Mouse (Mus musculus) activated CD4-positive, CD25-positive, alpha-beta regulatory T cell, adult 4 months (primary cell): ENCODE measurements around the gene Serpine1. TPM values are rescaled to one million over a fixed set of nuclear protein-coding genes. Genes with fewer than 3 reads are reported as not detected.

Source experiments
- ATAC-seq: one replicate; pipeline ENCODE4 v1.8.0; 2017
- polyA plus RNA-seq, 2 experiments: library from polyadenylated mRNA; unstranded; fragments of 100-300 nt; shearing (Covaris generic); gene quantifications; one replicate each; pipeline ENCODE4 v1.2.1; 2017

Serpine1 gene
- polyA plus RNA-seq, 2 experiments from 2014 or later, result not detected

DNA sequence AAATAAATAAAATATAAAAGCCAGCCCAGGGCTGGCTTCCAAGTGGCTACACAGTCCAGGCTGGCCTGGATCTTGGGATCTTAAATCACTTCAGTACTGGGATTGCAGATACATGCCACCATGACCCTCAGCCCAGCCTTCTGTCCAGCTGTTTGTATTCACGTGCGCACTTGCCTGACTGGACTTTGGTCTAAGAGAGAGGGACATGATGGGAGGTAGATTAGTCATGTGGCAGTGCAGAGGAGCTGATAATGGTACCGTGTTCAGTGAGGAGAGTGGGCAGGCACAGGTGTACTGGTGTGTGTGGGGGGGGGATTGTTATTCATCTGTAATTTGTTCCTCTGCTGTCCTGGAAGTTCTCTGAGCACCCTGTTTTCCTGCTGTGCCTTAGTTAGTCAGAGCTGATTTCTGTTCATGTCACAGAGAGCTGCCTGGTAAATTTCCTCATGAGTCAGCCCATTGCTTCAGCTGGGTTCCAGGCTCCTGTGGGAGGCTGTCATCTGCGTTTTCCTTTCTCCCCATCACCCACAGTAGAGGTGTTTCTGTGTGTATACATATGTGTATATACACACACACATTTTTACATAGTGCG lies 20.1 kb downstream of the Serpine1 start:
- no peak for ATAC-seq

DNA sequence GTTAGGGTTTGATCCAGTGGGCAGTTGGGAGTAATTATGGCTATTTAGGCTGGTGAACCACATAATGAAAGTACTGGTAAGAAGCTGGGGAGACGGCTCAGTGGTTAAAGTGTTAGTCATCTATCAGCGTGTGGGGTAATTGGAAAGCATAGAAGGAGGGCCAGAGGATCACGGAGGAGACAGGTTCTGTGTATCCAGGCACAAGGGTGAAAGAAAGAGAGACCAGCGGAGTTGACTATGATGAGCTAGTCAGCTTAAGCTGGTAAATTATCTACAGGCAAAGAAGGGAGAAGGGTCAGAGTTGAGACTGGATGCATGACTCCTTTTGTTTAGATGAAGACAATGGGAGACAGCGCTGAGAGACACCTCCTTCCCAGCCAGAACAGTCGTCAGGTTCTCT lies 20.9 kb downstream of the Serpine1 start:
- no peak for ATAC-seq

DNA sequence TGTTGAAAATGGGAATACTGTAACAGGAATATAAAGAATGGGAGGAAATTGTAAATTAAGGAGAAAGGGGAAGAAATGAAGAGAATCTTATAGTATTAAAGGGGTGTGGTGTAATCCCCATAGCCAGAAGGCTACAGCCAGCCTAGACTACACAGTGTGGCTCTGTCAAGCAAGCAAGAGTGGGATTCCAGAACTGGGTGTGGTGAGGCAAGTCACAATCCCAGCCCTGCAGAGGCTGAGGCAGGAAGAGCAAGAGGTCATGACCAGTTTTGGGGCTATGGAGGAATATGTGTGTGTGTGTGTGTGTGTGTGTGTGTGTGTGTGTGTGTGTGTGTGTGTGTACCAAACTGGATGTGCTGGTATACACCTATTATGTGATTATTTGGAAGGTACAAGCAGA lies 25.1 kb downstream of the Serpine1 start:
- no peak for ATAC-seq

DNA sequence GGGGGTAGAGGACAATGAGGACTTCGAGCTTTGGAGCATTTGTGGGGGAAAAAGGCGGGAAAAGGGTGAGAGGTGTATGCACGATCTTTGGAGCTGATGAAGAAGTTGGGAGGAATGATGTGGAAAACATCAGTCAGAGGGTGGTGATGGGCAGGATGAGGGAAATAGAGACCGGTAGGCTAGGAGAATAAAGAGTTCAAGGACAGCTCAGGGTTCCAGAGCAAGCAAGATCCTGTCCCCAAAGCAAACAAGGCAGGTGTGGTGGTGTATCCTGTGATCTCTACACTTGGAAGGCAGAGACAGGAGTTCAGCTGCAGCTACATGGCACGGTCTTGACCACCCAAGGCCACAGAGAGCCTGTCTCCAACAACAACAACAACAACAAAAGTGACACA lies 25.7 kb downstream of the Serpine1 start:
- ATAC-seq, result peak; percentile 22

DNA sequence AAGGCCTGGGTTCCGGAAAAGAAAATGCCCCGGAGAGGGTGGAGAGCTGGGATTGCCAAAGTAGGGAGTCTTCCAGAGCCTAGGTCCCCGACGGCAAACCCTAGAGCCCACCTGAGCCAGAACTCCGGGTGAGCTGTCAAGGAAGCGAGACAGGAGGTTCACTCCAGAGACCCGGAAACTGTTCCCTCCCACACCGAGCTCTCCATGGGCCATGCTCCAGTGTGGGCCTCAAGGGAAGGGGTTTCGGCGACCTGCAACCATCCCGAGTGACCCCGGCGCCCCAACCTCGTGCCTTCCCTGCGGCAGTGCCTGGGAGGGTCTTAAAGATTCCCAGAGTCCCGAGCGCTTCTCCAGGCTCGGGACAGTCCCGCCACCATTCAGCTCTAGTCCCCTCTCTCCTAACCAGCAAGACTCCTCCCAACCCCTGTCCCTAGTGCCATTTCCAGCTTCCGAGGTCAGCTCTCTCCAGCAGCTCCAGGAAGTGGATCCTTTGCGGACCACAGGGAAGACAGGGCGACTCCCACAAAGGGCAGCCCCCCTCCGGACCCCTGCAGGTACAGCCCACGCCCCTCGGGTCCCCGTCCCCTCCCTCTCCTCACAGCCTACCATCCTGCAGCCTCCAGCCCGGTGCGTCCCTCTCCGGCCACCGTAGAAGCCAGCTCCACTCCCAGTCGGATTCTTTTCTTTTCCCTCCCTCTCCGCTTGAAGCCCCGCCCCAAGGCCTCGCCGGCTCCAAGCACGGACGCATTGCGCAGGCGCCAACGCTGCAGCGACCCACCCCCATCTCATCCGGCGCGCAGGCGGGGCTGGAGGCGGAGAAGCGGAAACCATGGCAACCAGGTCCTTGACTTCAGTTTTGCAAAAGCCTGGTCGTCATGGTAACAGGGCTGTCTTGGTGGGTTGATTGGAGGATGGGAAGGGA lies 26.4 kb downstream of the Serpine1 start, which contains the start of gene Ap1s1:
Ap1s1 (minus strand) TSS at position 734 of the 922 bp plus-strand sequence.
- ATAC-seq, result peak; percentile 89

DNA sequence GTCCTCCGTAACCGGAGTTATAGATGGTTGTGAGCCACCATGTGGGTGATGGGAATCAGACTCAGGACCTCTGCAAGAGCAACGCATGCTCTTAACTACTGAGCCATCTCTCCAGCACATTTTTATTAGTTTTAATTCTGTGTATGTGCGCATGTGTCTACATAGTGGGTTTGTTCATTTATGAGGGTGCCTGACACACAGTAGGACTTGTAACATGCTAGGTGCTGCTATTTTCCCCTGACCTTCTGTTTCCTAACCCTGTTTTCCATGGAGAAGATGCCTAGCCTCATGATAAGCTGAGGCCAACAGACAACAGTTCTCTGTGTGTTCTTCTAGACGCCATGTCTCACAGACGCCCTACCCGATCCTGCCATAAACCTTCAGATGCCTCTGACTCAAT lies 28.1 kb downstream of the Serpine1 start:
- no peak for ATAC-seq

DNA sequence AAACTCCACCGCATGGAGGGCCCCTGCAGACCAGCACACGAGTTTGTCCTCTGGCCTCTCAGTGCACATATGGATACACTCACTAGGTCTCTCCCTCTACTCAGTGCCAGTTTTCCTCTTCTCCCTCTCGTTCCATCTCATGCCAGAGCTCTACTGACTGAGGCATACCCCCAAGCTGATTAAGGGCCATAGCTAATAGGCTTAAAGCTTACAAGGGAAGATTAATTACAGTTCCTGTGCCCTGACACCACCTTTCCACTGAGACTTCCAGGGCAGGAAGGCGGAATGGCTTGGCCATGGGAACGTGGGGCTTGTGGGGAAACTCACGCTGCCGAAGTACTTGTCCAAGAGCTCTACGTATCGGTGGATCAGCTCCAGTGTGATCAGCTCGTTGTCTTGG lies 30.6 kb downstream of the Serpine1 start:
- ATAC-seq, result no peak

DNA sequence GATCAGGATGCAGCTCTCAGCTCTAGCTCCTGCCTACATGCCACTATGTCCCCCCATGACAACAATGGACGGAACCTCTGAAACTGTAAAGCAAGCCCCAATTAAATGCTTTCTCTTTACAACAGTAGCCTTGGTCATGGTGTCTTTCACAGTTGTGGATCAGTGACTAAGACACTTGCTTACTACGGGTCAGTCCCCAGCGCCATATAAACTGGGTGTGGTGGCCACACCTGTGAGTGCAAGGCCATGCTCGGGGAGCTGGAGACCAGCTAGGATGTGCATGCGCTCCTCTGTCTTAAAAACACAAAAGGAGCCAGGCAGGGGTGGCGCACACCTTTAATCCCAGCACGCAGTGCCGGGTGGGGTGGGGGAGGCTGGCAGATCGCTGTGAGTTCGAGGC lies 32.6 kb downstream of the Serpine1 start:
- no peak for ATAC-seq

DNA sequence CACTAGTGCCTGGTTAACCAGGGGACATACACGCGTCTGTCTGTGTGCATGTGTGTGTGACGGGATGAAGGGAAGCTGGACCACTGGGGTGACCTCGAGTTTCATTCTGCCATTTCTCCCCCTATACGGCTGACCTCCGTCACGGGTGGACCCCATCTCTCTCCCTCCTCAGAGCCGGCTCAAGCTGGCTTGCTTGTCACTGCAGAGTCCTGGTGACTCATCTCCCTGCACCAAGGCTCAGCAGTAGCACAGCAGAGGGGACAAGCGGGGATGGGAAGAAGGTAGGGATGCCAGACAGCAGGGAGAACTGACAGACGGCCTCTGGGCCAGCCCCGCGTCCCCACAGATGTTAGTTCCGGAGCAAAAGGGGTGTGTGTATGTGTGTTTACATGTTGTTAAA lies 35.9 kb downstream of the Serpine1 start:
- no peak for ATAC-seq

DNA sequence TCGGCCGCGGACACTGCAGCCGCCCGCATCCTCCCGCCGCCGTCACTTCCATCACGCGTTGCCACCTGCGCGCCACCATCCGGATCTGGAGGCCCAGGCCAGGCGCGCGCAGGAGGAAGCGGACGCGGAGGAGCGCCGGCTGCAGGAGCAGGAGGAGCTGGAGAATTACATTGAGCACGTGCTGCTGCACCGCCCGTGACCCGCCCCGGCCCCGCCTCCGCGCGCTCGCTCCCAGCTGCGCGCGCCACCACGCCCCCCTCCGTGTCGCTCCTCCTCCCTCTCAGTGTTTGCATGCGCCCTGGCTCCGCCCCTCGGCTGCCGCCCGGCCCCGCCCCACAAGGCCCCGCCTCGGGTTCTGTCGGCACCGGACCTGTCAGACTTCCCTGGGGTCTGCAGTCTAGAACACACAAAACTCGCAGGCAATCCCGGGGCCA lies 39.4 kb downstream of the Serpine1 start:
- ATAC-seq, result peak; percentile 70

DNA sequence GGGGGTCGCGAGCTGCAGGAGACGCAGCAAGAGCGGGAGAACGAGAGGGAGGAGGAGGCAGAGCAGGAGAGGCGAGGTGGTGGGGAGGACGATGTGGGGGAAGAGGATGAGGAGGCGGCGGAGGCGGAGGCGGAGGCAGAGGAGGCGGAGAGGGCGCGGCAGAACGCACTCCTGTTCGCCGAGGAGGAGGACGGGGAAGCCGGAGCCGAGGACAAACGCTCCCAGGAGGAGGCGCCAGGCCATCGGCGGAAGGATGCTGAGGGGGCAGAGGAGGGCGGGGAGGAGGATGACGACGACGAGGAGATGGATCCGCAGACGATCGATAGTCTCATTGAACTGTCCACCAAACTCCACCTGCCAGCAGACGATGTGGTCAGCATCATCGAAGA lies 40.0 kb downstream of the Serpine1 start:
- ATAC-seq, result no peak

DNA sequence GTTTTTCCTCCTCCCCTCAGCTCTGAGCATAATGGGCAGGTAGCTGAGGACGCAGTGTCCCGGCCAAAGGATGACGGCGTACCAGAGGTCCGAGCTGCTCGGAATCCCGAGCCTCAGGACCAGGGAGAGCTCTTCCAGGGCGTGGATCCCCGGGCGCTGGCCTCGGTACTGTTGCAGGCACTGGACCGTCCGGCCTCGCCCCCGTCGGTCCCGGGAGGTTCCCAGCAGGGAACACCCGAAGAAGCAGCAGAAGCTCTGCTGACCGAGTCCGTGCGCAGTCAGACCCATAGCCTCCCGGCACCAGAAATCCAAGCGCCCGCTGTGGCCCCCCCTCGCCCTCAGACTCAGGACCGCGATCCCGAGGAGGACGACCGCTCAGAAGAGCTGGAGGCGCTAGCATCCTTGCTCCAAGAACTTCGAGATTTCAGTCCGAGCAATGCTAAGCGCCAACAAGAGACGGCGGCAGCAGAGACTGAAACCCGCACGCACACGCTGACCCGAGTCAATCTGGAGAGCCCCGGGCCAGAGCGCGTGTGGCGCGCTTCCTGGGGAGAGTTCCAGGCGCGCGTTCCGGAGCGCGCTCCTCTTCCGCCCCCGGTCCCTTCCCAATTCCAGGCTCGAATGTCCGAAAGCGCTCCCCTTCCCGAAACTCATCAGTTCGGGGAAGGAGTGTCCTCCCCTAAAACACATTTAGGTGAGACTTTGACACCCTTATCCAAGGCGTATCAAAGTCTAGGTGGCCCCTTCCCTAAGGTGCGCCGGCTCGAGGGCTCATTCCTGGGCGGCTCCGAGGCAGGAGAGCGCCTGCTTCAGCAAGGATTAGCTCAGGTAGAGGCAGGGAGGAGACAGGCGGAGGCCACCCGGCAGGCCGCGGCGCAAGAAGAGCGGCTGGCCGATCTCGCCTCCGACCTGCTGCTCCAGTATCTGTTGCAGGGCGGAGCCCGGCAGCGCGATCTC lies 40.7 kb downstream of the Serpine1 start:
- ATAC-seq, result no peak

DNA sequence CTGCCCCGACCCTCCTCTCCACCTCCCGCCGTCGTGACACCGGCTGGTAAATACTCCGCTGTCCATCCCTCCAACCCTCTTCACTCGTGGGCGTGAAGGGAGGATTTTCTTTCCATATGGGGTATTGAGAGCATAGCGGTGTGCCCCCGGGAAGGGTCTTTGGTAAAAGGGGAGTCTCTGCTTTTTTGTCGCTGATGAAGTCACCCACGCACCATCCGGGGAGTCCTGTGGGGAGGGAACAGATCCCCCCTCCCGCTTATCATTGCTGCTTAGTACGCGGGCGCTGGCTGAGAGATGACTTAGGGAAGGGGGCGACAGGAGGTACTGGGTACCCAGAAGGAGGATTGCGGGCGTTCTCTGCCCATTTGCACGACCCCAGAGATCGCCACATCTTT lies 41.7 kb downstream of the Serpine1 start:
- ATAC-seq, result no peak

DNA sequence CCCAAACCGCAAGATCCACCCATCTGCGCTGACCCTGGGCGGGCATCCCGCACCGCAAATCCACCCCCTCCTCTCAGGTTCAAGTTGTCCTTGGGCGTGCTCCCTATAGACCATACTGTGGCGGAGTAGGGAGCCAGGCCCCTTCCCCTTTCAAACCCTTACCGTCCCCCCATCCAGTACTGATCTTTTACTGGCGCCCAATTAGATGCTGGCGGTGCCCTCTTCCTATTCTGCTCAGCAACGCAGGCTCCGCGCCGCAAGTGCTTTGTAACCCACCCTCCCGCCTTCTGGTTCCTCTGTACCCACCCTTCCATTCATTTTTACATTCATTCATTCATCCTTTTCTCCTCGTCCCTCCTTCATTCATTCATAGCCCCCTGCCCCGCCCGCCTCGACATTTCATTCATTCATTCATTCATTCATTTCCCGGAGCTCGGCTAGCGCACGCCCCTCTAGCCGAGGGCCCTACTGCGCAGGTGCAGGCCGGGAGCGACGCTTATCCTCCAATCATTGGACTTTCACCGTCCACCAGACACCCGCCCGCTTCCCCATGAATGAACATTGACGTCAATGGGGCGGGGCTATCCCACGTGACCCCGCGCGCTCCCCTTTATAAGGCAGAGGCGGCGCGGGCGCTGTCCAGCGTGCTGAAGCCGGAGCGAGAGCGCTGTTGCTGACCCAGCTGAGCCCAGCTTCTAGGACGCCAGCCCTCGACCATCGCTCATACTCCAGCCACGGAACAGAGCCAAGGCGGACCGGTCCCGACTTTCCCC lies 42.2 kb downstream of the Serpine1 start:
- ATAC-seq, result peak; percentile 67

DNA sequence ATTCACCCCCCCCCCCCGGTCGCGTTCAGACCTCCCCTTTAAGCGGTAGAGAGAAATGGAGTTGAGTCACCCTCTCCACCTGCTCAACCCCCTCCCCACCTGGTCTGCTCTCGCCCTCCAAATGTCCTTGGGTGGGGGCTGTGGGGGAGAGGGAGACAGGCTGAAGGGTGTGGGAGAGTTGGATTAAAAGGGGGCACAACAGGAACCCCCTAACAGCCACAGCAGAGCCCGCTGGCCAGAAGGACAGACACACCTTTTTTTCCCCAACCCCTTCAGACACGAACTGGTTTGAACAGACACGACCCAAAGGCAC lies 42.8 kb downstream of the Serpine1 start:
- ATAC-seq, result no peak

DNA sequence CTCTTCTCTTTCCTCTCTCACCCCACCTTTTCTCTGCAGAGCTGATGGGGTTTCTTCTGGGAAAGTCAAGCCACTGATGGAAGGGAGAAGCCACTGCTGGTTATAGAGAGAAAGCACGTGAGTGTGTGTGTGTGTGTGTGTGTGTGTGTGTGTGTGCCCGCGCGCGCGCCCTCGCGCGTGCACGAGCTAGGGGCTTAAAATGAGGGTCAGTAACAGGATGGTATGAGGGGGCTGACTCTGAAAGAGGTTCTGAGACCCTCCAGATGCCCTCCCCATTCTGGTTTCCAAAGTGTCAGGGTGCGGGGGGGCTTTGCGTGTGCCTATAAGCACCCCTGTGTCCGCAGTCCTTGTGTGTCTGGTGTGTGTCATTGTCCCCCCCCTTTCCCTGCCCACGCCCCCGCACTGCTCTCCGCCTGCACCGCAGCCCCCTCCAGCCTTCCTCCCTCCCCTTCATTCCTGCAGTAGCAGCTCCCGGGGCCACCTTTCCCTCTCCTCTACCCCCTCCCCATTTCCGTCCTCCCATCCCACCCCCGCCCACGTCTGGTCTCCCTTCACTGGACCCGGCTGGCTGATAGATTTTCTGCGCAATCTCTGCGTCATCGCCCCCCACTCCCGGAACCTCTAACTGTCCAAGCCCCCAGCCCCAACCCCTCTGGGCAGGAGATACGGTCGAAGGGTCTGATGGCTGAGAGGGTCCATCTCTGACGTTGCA lies 43.4 kb downstream of the Serpine1 start:
- ATAC-seq, result no peak

DNA sequence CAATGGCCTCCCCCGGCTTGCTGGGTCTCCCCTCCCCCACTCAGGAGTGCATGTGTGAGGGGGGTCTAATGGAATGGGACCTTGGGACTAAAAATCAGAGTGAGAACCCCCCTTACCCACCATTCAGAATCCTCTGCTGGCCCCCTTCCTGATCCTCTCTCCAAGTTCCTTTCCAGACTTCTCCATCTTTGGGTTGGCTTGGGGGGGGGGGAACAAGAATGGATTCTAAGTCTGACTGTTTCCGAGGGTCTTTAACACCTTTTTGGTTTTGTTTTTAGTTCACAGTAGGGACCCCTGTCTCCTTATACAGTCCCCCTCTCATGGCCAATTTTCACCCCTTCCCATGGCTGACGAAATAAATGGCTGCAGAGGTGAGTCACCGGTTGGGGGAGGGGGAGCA lies 46.0 kb downstream of the Serpine1 start, which contains the start of gene Vgf:
Vgf (plus strand) TSS at position 301 of the 400 bp plus-strand sequence.
- ATAC-seq, result no peak

DNA sequence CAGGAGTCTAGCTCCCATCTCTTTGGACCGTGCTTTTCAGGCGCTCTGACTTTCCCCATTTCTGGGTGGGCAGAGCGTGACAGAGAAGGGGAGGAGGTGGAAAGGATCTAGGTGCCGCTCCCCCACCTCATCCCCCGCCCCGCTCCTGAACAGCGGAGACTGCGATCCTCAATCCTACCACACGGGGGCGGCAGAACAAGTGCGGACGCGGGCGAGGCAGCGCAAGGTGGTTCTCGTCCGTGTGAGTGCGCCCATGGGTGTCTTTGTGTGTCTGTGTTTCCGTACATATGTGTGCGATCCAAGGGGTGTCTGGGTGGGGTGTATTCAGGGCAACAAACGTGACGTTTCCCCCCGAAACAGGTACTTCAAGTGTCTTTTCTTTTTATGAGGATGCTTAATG lies 46.9 kb downstream of the Serpine1 start:
- peak; percentile 79 for ATAC-seq

DNA sequence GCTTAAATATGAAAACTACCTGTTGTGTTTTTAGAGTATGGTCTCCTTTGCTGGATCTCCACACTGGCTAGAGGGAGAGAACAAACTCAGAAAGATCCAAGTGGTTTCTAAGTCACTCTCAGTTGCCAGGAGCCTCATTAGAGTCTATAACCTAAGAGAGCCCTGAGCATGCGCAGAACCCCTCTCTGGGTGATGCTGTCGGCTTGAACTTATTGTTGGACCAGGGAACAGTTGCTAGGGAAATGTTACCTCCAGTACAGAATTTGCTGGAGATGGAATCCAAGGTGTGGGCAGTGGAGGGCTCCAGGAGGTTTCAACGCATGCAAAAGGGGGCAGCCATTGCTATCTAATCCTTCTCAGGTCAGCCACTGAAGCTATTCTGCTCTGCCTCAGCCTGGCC lies 47.8 kb downstream of the Serpine1 start:
- no peak for ATAC-seq

DNA sequence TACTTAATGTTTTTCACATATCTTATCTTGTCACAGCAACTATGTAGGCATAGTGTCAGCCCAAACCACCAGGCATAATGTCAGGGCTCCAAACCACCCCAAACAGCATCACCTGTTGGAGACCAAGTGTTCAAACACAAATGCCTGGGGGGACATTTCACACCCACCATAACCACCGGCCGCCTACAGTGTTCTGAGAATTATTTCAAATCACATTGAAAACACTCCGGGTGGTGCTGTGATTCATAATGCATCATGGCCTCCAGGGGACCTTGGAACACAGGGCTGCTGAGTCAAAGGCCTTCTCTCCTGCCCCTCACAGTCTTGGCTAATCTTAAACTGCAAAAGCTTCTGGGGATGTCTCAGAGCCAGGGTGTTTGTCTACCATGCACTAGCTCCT lies 56.2 kb downstream of the Serpine1 start:
- ATAC-seq, result no peak

DNA sequence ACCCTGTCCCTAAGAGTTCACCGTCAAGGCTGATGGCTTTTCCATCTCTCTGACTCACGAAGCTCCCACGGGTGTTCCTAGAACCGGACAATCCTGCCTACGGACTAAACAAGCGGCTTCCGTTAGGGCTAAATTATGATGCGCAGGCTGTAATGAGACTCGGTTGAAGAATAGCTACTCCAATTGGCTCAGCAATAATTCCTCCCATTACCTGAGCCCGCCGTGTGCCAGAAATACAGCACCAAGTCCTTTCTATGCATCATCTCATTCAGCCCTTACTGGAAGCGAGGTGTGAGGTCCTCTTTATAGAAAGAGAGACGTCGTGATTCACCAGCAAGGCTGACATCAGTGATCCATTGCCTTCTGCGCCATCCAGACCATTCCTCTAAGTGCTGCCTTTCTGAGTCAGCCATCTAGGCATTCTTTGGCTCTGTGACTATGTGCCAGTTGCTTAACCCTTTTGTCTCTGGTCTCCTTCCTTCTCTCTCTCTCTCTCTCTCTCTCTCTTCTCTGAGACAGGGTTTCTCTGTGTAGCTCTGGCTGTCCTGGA lies 59.6 kb downstream of the Serpine1 start:
- no peak for ATAC-seq
